Mouse (Mus musculus) heart, embryonic 15.5 days (tissue): ENCODE data around the gene Wars. TPM values are rescaled to one million over a fixed set of nuclear protein-coding genes. Genes with fewer than 3 reads are reported as not detected.

ENCODE experiments used
- ATAC-seq: fragments of 200-750 bp; cut with Nextera tagmentation; replicated peaks from 2 replicates; pipeline ENCODE4 v1.8.0; 2017; ENCODE audit warnings: low read depth, moderate TSS enrichment; ENCODE audit not compliant: insufficient number of reproducible peaks, insufficient read depth, low FRiP score
- H3K27ac ChIP-seq: fragments of 300-500 bp; sonication (generic); 2 replicates; pipeline ENCODE4 v1.5.1; 2015; ENCODE audit warnings: mild to moderate bottlenecking, inconsistent platforms
- H3K27me3 ChIP-seq: fragments of 300-500 bp; sonication (generic); 2 replicates; pipeline ENCODE4 v1.6.1; 2015; ENCODE audit warnings: inconsistent platforms
- H3K36me3 ChIP-seq: fragments of 300-500 bp; sonication (generic); 2 replicates; pipeline ENCODE4 v1.6.1; 2015; ENCODE audit warnings: mild to moderate bottlenecking, inconsistent platforms
- H3K4me1 ChIP-seq: fragments of 300-500 bp; sonication (generic); replicated peaks from 2 replicates; pipeline ENCODE4 v1.6.1; 2015; ENCODE audit warnings: inconsistent platforms
- H3K4me2 ChIP-seq: fragments of 300-500 bp; sonication (generic); 2 replicates; pipeline ENCODE4 v1.6.1; 2015; ENCODE audit warnings: inconsistent platforms, mild to moderate bottlenecking, moderate library complexity
- H3K4me3 ChIP-seq: fragments of 300-500 bp; sonication (generic); 2 replicates; pipeline ENCODE4 v1.5.1; 2015; ENCODE audit warnings: mild to moderate bottlenecking, inconsistent platforms
- H3K9ac ChIP-seq: fragments of 300-500 bp; sonication (generic); 2 replicates; pipeline ENCODE4 v1.6.1; 2015; ENCODE audit warnings: mild to moderate bottlenecking, inconsistent platforms
- H3K9me3 ChIP-seq: fragments of 300-500 bp; sonication (generic); replicated peaks from 2 replicates; pipeline ENCODE4 v1.6.1; 2016; ENCODE audit warnings: inconsistent platforms
- WGBS: fragments of 180-500 bp; shearing (Covaris S2); methylation state at CpG from one replicate; pipeline ENCODE4 v1.1.7; 2015; ENCODE audit warnings: mixed read lengths; 5-methylcytosine and 5-hydroxymethylcytosine counted together
- polyA plus RNA-seq: library from polyadenylated mRNA; unstranded; fragments of >200 nt; fragmentation: Nextera tagmentation; extraction: Ambion mirVana; gene quantifications from 2 replicates; pipeline ENCODE4 v1.2.1, GENCODE M21; 2015

Wars gene
- polyA plus RNA-seq, 1 experiment from 2014 or later = 46.6 TPM

DNA sequence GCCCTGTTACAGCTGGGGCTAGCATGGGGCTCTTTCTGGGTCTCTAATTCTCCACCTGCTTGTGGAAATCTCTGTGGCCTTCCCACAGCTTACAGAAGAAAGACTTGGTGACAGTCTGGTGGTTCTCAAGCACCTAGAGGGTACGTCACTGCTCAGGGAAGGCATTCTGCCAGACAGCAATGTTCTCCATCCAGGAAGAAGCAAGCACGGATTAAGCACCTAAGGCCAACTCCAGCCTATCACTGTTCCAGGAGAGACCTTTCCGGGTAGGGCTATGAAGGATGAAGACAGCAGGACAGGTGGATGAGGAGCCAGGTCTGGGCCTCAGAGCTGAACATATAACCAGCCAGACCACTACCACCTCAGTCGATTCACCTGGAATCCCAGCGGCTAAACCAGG, 59.2 kb downstream of the Wars start:
- ATAC-seq = no peak
- no peaks in the 10 kb centered on the region for H3K9me3 ChIP-seq
- no peaks in the 10 kb centered on the region for H3K27me3 ChIP-seq
- no peak overlapping the region for H3K9ac ChIP-seq
- H3K4me1 ChIP-seq = peaks cover 30% of the 10 kb centered on the region
- H3K4me2 ChIP-seq = peak overlapping the region; percentile 98
- H3K4me3 ChIP-seq = peak overlapping the region; percentile 83
- WGBS = 41% methylated on average over 5 of the region's 5 CpGs
- H3K36me3 ChIP-seq = peaks cover 2% of the 10 kb centered on the region
- no peak overlapping the region for H3K27ac ChIP-seq

DNA sequence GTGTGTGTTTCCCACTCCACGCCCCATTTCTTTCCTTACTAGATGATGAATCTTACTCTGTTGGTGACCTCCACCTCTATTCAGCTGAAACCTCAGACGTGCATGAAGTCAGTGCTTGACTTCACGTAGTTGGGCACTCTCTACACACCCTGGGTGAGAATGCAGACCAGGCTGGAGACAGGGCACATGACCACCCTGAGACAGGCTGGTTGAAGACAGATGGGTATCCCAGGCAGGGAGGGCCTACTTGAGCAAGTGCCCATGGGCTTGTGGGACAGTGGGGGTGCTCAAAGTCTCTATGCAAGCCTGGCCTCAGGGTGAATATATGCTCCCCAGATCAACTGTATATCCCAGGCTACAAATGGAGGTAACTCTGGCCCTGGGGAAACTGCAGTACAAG, 59.6 kb downstream of the Wars start:
- peaks cover 30% of the 10 kb centered on the region for H3K4me1 ChIP-seq
- no peaks in the 10 kb centered on the region for H3K36me3 ChIP-seq
- no peaks in the 10 kb centered on the region for H3K9me3 ChIP-seq
- H3K27ac ChIP-seq = no peak overlapping the region
- no peak overlapping the region for H3K4me3 ChIP-seq
- H3K4me2 ChIP-seq = peak overlapping the region; percentile 98; the same call in 1 of the 2 replicates
- H3K27me3 ChIP-seq = no peaks in the 10 kb centered on the region
- 85% methylated on average over 3 of the region's 3 CpGs for WGBS
- no peak for ATAC-seq
- no peak overlapping the region for H3K9ac ChIP-seq

DNA sequence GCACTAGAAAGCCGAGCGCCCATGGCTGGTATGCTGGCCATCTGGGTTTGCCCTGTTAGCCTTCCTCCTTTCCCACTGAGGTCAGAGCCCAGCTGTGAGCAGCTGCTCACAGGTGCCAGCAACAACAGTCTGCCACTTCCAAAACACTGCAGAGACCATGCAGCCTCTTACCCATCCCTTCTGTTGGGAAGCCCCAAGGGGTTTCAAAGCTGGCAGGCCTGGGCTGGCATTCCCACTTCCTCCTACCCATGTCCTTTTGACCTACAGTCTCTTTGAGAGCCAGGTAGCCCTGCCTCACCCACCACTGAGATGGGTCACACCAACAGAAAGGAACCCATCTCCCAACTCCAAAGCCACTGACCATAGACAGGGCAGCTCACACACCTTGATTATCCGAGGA, 60.6 kb downstream of the Wars start:
- no peak overlapping the region for H3K27ac ChIP-seq
- no peaks in the 10 kb centered on the region for H3K36me3 ChIP-seq
- H3K4me2 ChIP-seq = no peak overlapping the region
- no peak overlapping the region for H3K9ac ChIP-seq
- no peaks in the 10 kb centered on the region for H3K27me3 ChIP-seq
- no peak for ATAC-seq
- WGBS = 86% methylated on average over 3 of the region's 3 CpGs
- H3K4me1 ChIP-seq = peaks cover 30% of the 10 kb centered on the region
- no peak overlapping the region for H3K4me3 ChIP-seq
- H3K9me3 ChIP-seq = no peaks in the 10 kb centered on the region

DNA sequence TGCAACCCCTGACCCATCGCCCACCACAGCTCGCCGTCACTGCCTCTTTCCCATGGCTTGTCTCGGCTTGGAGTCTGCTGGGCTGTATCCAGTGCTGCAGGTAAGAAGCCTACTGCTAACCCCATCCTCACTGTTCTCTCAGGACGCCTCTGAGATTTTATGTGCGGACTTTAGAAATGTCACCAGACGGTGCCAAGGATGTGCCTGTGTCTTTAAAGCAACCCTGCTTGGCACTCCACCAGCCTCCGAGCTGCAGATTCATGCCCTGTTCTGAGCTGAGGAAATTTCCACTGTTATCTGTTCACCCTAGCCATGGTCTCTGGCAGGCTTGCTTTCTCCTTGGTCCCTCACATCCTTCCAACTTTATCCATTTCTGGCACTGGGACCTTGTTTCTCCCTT, 61.1 kb downstream of the Wars start:
- no peak overlapping the region for H3K4me3 ChIP-seq
- 84% methylated on average over 8 of the region's 8 CpGs for WGBS
- no peaks in the 10 kb centered on the region for H3K27me3 ChIP-seq
- no peak overlapping the region for H3K4me2 ChIP-seq
- H3K9ac ChIP-seq = no peak overlapping the region
- ATAC-seq = no peak
- H3K36me3 ChIP-seq = no peaks in the 10 kb centered on the region
- no peaks in the 10 kb centered on the region for H3K9me3 ChIP-seq
- H3K27ac ChIP-seq = no peak overlapping the region
- peaks cover 26% of the 10 kb centered on the region for H3K4me1 ChIP-seq

DNA sequence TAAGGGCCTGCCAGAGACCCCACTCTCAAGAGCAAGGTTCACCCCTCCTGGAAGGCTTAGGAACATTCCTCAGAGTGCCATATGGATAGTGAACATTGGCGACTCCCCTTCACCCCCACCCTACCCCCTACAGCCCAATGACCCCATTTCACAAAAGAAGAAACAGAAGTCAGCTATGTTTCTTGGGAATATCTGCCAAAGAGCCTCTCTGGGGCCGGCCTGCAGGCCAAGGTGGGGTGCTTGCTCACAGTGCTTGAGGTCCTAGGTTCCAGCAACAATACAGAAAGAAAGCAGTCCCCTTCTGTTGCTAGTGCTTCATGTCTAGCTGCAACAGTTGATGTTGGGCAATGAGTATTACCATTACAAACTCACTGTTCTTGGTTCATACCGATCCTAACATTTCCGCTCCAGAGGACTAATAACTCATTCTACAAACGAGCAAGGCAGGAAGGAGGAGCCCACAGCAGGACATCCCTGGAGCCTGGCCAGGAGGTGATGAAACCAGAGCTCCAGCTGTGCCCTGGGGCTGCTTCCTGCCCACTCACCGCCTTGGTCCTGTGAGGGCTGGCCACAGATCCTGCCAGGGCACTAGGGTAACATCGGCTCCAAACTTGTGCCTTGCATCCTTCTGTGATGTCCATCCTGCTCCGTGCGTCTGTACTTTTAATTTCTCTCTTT, 61.9 kb downstream of the Wars start:
- no peak for ATAC-seq
- Histone ChIP-seq H3K27me3 (no peaks in the 10 kb centered on the region), H3K9ac (no peak overlapping the region), H3K4me2 (no peak overlapping the region), H3K27ac (no peak overlapping the region), H3K4me3 (no peak overlapping the region), H3K9me3 (no peaks in the 10 kb centered on the region), H3K4me1 (peaks cover 18% of the 10 kb centered on the region), H3K36me3 (no peaks in the 10 kb centered on the region)
- 67% methylated on average over 9 of the region's 9 CpGs for WGBS

DNA sequence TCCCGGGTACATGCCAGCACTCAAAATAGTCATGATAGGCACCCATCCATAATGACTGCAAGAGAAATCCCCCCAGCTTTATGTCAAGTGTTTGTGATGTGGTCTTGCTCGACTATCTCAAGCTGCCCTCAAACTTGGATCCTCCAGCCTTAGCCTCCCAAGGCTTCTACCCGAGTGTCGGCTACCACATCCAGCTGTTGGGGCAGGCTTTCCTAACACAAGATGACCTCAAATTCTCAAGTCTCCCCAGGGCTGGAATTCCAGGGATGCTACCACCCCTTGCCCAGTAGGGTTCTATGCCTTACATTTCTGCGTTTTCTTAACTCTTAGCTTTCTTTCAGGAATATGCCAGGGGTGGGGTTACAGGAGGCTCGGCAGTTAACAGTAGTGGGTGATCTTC, 63.6 kb downstream of the Wars start:
- Histone ChIP-seq H3K4me3 (no peak overlapping the region), H3K27ac (no peak overlapping the region), H3K27me3 (no peaks in the 10 kb centered on the region), H3K4me1 (peaks cover 10% of the 10 kb centered on the region), H3K36me3 (no peaks in the 10 kb centered on the region), H3K9me3 (no peaks in the 10 kb centered on the region), H3K4me2 (no peak overlapping the region), H3K9ac (no peak overlapping the region)
- WGBS = 75% methylated on average over 6 of the region's 6 CpGs
- no peak for ATAC-seq

DNA sequence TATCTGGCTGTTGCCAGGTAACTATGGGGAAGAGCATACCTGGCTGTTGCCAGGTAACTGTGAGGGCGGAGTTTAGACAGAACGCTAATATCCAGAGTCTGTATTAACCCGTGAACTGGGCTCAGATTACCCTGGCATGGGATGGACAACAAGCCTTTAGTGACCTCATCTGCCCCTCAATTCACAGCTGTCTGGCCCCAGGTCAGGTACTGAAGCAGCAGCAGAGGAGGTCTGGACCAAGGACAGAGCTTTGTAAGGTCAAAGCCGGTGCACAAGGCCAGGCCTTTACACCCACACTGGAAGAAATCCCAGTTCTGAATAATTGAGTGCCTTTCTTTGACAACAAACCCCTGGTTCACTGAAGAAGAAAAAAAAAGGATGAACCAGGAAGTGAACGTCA, 64.3 kb downstream of the Wars start:
- Histone ChIP-seq H3K4me3 (no peak overlapping the region), H3K9me3 (no peaks in the 10 kb centered on the region), H3K4me1 (0 out of 2 replicates have a peak, but pooled peaks cover 3% of the 10 kb centered on the region), H3K27me3 (no peaks in the 10 kb centered on the region), H3K36me3 (no peaks in the 10 kb centered on the region), H3K9ac (no peak overlapping the region), H3K27ac (no peak overlapping the region), H3K4me2 (no peak overlapping the region)
- no peak for ATAC-seq
- 71% methylated on average over 5 of the region's 5 CpGs for WGBS

DNA sequence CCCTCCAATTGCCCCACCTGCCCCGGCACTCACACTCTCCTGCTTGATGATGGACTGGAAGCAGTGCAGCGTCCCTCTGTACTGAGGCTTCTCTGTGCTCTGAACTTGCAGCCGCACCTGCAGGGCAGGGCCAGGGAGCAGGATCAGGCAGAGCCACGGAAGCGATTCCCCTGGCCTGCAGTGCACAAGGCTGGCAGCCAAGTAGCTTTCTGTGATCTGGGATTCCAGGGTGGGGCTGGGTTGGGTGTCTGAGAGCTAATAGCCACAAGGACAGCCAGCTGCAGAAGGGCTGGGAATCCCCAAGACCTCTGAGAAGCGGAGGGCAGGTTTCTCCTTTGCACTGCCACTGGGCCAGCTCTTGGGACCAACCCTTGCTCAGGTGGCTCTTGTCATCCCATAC, 66.3 kb downstream of the Wars start:
- no peaks in the 10 kb centered on the region for H3K27me3 ChIP-seq
- no peaks in the 10 kb centered on the region for H3K4me1 ChIP-seq
- 89% methylated on average over 6 of the region's 6 CpGs for WGBS
- no peak overlapping the region for H3K4me2 ChIP-seq
- no peaks in the 10 kb centered on the region for H3K9me3 ChIP-seq
- H3K36me3 ChIP-seq = no peaks in the 10 kb centered on the region
- ATAC-seq = no peak
- H3K4me3 ChIP-seq = no peak overlapping the region
- no peak overlapping the region for H3K9ac ChIP-seq
- no peak overlapping the region for H3K27ac ChIP-seq

DNA sequence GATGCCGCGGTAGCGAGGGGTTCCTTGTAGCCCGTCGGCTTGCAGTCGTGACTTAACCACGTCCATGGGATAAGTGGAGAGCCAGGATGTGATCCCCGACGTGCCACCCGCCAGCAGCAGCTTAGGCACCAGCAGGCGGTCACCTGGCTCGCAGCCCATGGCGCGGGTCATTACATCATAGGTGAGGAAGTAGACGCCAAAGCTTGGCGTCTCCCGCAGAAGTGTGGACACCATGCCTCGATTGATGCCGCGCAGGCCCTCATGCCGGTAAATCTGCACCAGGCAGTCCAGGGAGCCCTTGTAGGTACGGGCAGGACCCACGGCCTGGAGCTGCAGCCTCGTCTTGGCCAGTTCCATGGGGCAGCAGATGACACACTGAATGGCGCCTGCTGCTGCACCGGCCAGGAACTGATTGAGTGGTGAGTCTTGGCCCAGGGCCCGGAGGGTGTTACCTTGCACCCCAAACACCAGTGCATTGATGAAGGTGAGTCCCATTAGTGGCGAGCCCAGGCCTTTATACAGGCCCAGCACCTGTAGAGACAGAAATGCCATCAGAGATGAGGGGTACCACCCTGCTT, 66.9 kb downstream of the Wars start:
- Histone ChIP-seq H3K4me3 (no peak overlapping the region), H3K4me1 (no peaks in the 10 kb centered on the region), H3K9ac (no peak overlapping the region), H3K4me2 (no peak overlapping the region), H3K27me3 (no peaks in the 10 kb centered on the region), H3K36me3 (no peaks in the 10 kb centered on the region), H3K27ac (no peak overlapping the region), H3K9me3 (no peaks in the 10 kb centered on the region)
- WGBS = 94% methylated on average over 28 of the region's 28 CpGs
- ATAC-seq = no peak

DNA sequence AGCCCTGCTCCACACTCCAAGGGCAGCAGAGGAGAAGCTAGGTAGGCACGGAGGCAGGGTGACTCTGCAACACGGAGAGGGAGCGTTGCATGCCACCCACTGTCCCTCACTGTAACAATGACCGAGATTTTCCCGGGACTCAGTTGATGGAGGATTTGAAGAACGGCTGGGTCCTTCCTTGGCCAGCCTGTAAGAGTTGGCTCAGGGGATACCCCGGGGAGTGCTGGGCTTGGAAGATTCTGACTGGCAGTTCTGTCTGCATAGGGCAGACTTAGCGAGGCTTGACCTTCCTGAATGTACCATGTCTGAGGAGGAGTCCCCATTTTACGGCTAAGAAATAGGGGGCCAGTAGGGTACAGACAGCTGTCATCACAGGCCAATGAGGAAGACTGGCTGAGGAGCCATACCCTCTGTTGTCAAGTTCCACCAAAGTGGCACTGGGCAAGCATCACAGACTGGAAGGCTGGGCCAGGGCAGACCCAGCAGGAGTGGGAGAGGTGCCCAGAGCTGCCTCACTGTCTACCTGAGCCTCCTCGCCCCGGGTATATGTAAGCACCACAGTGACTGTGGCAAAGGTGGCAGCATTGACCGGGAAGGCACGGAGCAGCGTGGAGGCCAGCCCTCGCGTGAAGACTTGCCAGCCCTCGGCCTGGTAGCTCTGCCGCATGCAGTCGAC, 67.6 kb downstream of the Wars start:
- Histone ChIP-seq H3K4me3 (no peak overlapping the region), H3K27me3 (no peaks in the 10 kb centered on the region), H3K4me2 (no peak overlapping the region), H3K9ac (no peak overlapping the region), H3K9me3 (no peaks in the 10 kb centered on the region), H3K27ac (no peak overlapping the region), H3K4me1 (no peaks in the 10 kb centered on the region), H3K36me3 (no peaks in the 10 kb centered on the region)
- ATAC-seq = no peak
- WGBS = 93% methylated on average over 19 of the region's 19 CpGs

DNA sequence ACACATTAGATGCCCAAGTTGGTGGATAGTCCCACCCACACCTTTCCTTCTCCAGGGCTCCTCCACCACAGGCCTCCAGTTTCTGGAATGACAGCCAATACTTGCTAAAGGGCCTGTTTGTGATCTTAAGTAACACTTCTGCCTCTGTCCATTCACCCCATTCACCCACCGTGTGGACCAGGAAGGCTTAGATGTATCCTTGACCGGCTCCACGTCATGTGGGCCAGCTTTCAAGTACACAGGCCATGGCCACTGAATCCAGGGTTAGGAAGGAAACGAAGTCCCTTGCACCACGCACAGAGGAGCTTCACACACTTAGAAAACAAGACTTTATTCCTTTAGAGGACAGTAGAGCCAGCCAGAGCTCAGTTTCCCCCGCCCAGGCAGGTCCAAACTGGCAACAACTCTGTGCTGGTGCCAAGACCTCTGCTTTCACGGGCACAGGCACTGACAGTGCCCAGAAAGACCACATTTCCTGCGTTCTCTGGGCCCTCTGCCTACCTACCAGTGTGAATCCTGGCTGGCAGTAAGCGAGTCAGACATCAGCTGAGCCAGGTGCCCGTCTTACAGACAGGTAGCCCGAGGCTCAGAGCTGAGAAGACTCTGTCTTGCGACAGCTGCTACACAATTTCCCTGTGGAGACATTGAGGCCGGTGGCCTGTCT, 68.3 kb downstream of the Wars start:
- H3K27me3 ChIP-seq = no peaks in the 10 kb centered on the region
- no peak overlapping the region for H3K4me2 ChIP-seq
- ATAC-seq = no peak
- H3K36me3 ChIP-seq = no peaks in the 10 kb centered on the region
- H3K9ac ChIP-seq = no peak overlapping the region
- H3K27ac ChIP-seq = no peak overlapping the region
- H3K4me3 ChIP-seq = no peak overlapping the region
- H3K9me3 ChIP-seq = no peaks in the 10 kb centered on the region
- H3K4me1 ChIP-seq = no peaks in the 10 kb centered on the region
- WGBS = 92% methylated on average over 13 of the region's 13 CpGs
